Mouse (Mus musculus) gastrocnemius, postnatal 36 days (tissue): ENCODE measurements around the gene Rgs9bp. TPM values are rescaled to one million over a fixed set of nuclear protein-coding genes. Genes with fewer than 3 reads are reported as not detected.
"Not testable (repeated sequence)": the region's sequence is repeated elsewhere in the genome, so short reads cannot be mapped to it uniquely, and the experiment has no call there.

Source experiments
- DNase-seq, 2 experiments: peaks; one replicate each; pipeline ENCODE4 v3.0.0; 2022
- intact Hi-C: fragments of 180-260 bp; cut with DNase I; formaldehyde crosslinking; loops from one replicate; pipeline ENCODE4 v1.15.1; 2025
- total RNA-seq, 2 experiments: library from RNA; stranded (reverse); gene quantifications; 2 replicates each; pipeline ENCODE4 v1.2.3; 2021

Gene Rgs9bp
- total RNA-seq, 2 experiments from 2014 or later = 0.05 TPM; not detected in 1

- DNase-seq = no peak
- intact Hi-C loops = no loop called here
Observed at GRCm38 (mm10) chr7:35537562-35537961, 47.8 kb downstream of the Rgs9bp start, which contains the start of gene Tdrd12. Gene Tdrd12 (minus strand): TSS chr7:35537745.

GRCm38 (mm10) chr7:35535750-35536512, 49.5 kb downstream of the Rgs9bp start:
- no peak for DNase-seq
- intact Hi-C loops = no loop called here

DNA sequence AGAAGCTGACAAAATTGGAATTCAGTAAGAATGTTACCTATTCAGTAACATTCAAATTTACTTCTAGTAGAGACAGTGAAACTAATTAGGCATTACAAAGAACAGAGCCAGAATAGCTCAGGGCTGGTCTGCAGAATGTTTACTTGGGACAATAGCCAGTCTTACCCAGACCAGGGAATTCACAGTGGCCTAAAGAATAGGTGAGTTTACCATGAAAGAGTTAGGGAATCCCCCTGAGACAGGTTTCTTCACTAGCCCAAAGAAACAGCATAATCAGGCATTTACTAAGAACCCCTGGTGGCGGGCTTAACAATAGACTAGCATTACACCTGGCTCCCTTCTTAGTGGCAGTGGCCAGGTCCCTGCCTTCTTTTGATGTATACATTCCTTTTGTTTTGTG, 54.8 kb downstream of the Rgs9bp start:
- DNase-seq, intact Hi-C loops: not testable (repeated sequence)

- intact Hi-C loops = no loop called here
Observed at GRCm38 (mm10) chr7:35530026-35530425, 55.4 kb downstream of the Rgs9bp start.

More at GRCm38 (mm10) chr7:35530026-35530425, 55.4 kb downstream of the Rgs9bp start:
- no peak for DNase-seq

Other genes with a start within 250 kb of the Rgs9bp start
- under 1 TPM; 0.31 to 0.96 TPM for gene Faap24, start 188.7 kb downstream of the Rgs9bp start, total RNA-seq
- gene Cep89, start 188.5 kb downstream of the Rgs9bp start, total RNA-seq = 1 to 10 TPM; 4.7 to 5.0 TPM
- gene Slc7a9, start 136.8 kb downstream of the Rgs9bp start, total RNA-seq = not detected
- gene Tdrd12, start 47.8 kb downstream of the Rgs9bp start, total RNA-seq = not detected
- gene Nudt19, start 29.3 kb downstream of the Rgs9bp start, total RNA-seq = 10 to 100 TPM; 39.5 to 40.8 TPM
- 10 to 100 TPM in 1 of 2 experiments, 1 to 10 TPM in 1; 7.4 to 10.6 TPM for gene Ankrd27, start 662 bp upstream of the Rgs9bp start, total RNA-seq
- gene Pdcd5, start 61.9 kb upstream of the Rgs9bp start, total RNA-seq = 100 to 1,000 TPM; 102 to 126 TPM
- 1 to 10 TPM; 3.3 to 3.7 TPM for gene Dpy19l3, start 168.9 kb upstream of the Rgs9bp start, total RNA-seq
- gene Zfp507, start 217.4 kb upstream of the Rgs9bp start, total RNA-seq = 10 to 100 TPM; 13.7 to 15.4 TPM